ENCODE assay signal across 24 mouse cellular contexts in genomic region chr10:9111051-9111450, GRCm38 (mm10).
"Had no signal": no experiment of that assay in that cellular context is flagged by ENCODE, and none has a peak within 500 bp of the region (broad histone marks: within the 10 kb centered on the region; RNA-seq: fewer than 3 reads in every experiment).

No protein-coding gene starts in this region.

- H3K4me3 ChIP-seq: gastrocnemius, adult 2 months; heart, embryonic 10.5 days; heart, embryonic 13.5 days; heart, embryonic 15.5 days; kidney, embryonic 15.5 days; limb, embryonic 13.5 days; limb, embryonic 15.5 days had no signal

- H3K9me3 ChIP-seq: heart, embryonic 10.5 days; heart, embryonic 13.5 days; heart, embryonic 15.5 days; kidney, embryonic 15.5 days; limb, embryonic 13.5 days; limb, embryonic 15.5 days had no signal

- DNase-seq: gastrocnemius, adult 2 months; gastrocnemius, postnatal 10 days; gastrocnemius, postnatal 25 days; heart, adult 18-20 months; heart, postnatal 14 days; heart, postnatal 36 days; kidney, adult 11 months; kidney, adult 2 months; kidney, adult 9 months; kidney, postnatal 14 days; kidney, postnatal 36 days; layer of hippocampus, adult 9-11 months; layer of hippocampus, postnatal 36 days; left cerebral cortex, postnatal 4 days had no signal

- H3K9ac ChIP-seq: heart, embryonic 13.5 days; heart, embryonic 15.5 days; hindbrain, embryonic 14.5 days; kidney, embryonic 15.5 days; limb, embryonic 13.5 days; limb, embryonic 15.5 days had no signal

- H3K27ac ChIP-seq: gastrocnemius, adult 2 months; heart, embryonic 10.5 days; heart, embryonic 13.5 days; heart, embryonic 15.5 days; hindbrain, embryonic 14.5 days; hindbrain, postnatal 0 days; kidney, embryonic 15.5 days; kidney, postnatal 0 days; limb, embryonic 13.5 days; limb, embryonic 15.5 days had no signal

- H3K27me3 ChIP-seq: heart, embryonic 13.5 days; heart, embryonic 15.5 days; kidney, embryonic 15.5 days; limb, embryonic 13.5 days; limb, embryonic 15.5 days had no signal

- H3K36me3 ChIP-seq: heart, embryonic 10.5 days; heart, embryonic 13.5 days; heart, embryonic 15.5 days; kidney, embryonic 15.5 days; limb, embryonic 13.5 days; limb, embryonic 15.5 days had no signal

- ATAC-seq: hindbrain, postnatal 0 days; intestine, embryonic 16.5 days had no signal

- H3K4me1 ChIP-seq: heart, embryonic 10.5 days; heart, embryonic 13.5 days; heart, embryonic 15.5 days; kidney, embryonic 15.5 days; limb, embryonic 13.5 days; limb, embryonic 15.5 days had no signal

- H3K4me2 ChIP-seq: heart, embryonic 13.5 days; heart, embryonic 15.5 days; hindbrain, embryonic 14.5 days; kidney, embryonic 15.5 days; limb, embryonic 13.5 days; limb, embryonic 15.5 days had no signal
